Mouse (Mus musculus) heart, postnatal 0 days (tissue): ENCODE results near the gene Gfod2. TPM values are rescaled to one million over a fixed set of nuclear protein-coding genes. Genes with fewer than 3 reads are reported as not detected.

Experiments
- ATAC-seq: fragments of 200-750 bp; cut with Nextera tagmentation; 2 replicates; pipeline ENCODE4 v1.8.0; 2017; ENCODE audit warnings: low read depth, moderate number of reproducible peaks, moderate library complexity; ENCODE audit not compliant: insufficient read depth
- DNase-seq: peaks from one replicate; pipeline ENCODE4 v3.0.0-alpha.2; 2016; ENCODE audit warnings: low spot score
- H3K27ac ChIP-seq: fragments of 300-500 bp; sonication (generic); 2 replicates; pipeline ENCODE4 v1.5.1; 2014; ENCODE audit warnings: low read depth, mild to moderate bottlenecking
- H3K27me3 ChIP-seq: fragments of 300-500 bp; sonication (generic); 2 replicates; pipeline ENCODE4 v1.6.1; 2014; ENCODE audit warnings: low read length, mixed read lengths; ENCODE audit not compliant: control insufficient read depth, insufficient read depth
- H3K36me3 ChIP-seq: fragments of 300-500 bp; sonication (generic); replicated peaks from 2 replicates; pipeline ENCODE4 v1.6.1; 2014; ENCODE audit warnings: low read length, mixed read lengths; ENCODE audit not compliant: control insufficient read depth, insufficient read depth
- H3K4me1 ChIP-seq: fragments of 300-500 bp; sonication (generic); 2 replicates; pipeline ENCODE4 v1.6.1; 2014; ENCODE audit warnings: antibody characterized with exemption; ENCODE audit not compliant: control insufficient read depth, insufficient read depth
- H3K4me2 ChIP-seq: fragments of 300-500 bp; sonication (generic); 2 replicates; pipeline ENCODE4 v1.6.1; 2014; ENCODE audit warnings: low read depth, mild to moderate bottlenecking, low read length, moderate library complexity
- H3K4me3 ChIP-seq: fragments of 300-500 bp; sonication (generic); 2 replicates; pipeline ENCODE4 v1.5.1; 2014; ENCODE audit warnings: low read depth, low read length
- H3K9ac ChIP-seq: fragments of 300-500 bp; sonication (generic); replicated peaks from 2 replicates; pipeline ENCODE4 v1.6.1; 2014; ENCODE audit warnings: low read depth, low read length, mixed read lengths
- H3K9me3 ChIP-seq: fragments of 300-500 bp; sonication (generic); replicated peaks from 2 replicates; pipeline ENCODE4 v1.6.1; 2016; ENCODE audit warnings: low read length; ENCODE audit not compliant: control insufficient read depth
- CTCF ChIP-seq: IDR thresholded peaks from 2 replicates; pipeline ENCODE4 v1.5.1; 2016; ENCODE audit warnings: antibody characterized with exemption, control low read depth, low read depth
- EP300 ChIP-seq: IDR thresholded peaks from 2 replicates; pipeline ENCODE4 v1.6.1; 2016; ENCODE audit warnings: antibody characterized with exemption, low read depth
- WGBS: fragments of 180-500 bp; shearing (Covaris S2); extraction: QIAGEN DNeasy Blood & Tissue Kit; methylation state at CpG from one replicate; pipeline ENCODE4 v1.1.7; 2014; 5-methylcytosine and 5-hydroxymethylcytosine counted together
- polyA plus RNA-seq: library from polyadenylated mRNA; unstranded; fragments of >200 nt; fragmentation: Nextera tagmentation; extraction: Ambion mirVana; gene quantifications from 2 replicates; pipeline ENCODE4 v1.2.1, GENCODE M21; 2015
- total RNA-seq: library from RNA; depleted of rRNA; stranded (reverse); fragments of >200 nt; gene quantifications from 2 replicates; pipeline ENCODE4 v1.2.3, GENCODE M21; 2014; ENCODE audit warnings: low replicate concordance

Gfod2 gene
- total and polyA plus RNA-seq, 2 experiments from 2014 or later, result 5.8 to 6.6 TPM

DNA sequence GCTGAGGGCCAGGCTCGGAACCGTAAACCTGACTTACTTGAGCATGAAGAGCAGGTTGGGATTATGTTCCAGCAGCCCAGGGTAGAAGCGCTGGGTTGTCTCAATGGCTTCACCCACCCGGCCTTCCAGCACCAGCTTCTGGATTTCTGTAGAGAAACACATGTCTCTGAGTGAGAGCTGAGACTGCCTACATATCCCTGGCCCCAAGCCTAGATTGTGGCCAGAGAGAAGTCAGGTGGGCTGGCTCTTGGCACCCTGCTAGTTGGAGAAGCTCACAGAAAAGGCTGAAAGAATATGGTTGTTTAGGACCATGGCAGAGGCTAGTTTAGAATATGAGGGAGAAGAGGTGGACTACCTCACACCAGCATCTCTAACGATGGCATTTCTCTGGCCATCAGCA lies 16.0 kb upstream of the Gfod2 start:
- H3K27ac ChIP-seq, result no peak overlapping the region
- H3K9me3 ChIP-seq, result no peaks in the 10 kb centered on the region
- no peak overlapping the region for H3K4me2 ChIP-seq
- H3K4me1 ChIP-seq, result no peaks in the 10 kb centered on the region
- H3K9ac ChIP-seq, result no peak overlapping the region
- 94% methylated on average over 5 of the region's 5 CpGs for WGBS
- DNase-seq (no peak), ATAC-seq (no peak)
- peaks cover 83% of the 10 kb centered on the region for H3K36me3 ChIP-seq
- TF ChIP-seq CTCF, result no peak
- no peak for TF ChIP-seq EP300
- H3K27me3 ChIP-seq, result no peaks in the 10 kb centered on the region
- H3K4me3 ChIP-seq, result no peak overlapping the region

DNA sequence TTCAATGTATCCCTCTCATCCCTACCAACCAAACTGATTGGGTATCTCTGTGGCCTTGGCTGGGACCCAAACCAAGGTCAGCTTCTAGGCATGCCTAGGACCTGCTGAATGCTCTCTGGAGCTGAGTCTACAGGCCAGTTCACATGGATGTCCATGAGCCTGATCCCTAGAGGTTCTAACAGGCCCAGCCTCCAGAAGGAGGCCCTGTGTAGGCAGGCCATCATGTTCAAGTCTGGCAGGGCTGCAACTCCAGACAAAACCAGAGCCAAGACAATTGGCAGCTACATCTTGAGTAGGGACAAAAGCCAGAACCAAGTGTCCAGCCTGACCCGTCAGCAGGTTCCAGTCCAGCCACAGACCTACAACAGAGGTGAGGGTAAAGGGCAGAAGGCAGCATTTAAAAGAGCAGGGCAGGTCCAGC lies 15.0 kb upstream of the Gfod2 start:
- Histone ChIP-seq H3K4me2 (no peak overlapping the region), H3K36me3 (peaks cover 84% of the 10 kb centered on the region), H3K9me3 (no peaks in the 10 kb centered on the region), H3K4me1 (no peaks in the 10 kb centered on the region), H3K9ac (no peak overlapping the region), H3K27ac (no peak overlapping the region), H3K27me3 (no peaks in the 10 kb centered on the region), H3K4me3 (no peak overlapping the region)
- TF ChIP-seq CTCF, result no peak
- no peak for TF ChIP-seq EP300
- no peak for DNase-seq
- ATAC-seq, result no peak
- 89% methylated on average over 1 of the region's 1 CpGs for WGBS

DNA sequence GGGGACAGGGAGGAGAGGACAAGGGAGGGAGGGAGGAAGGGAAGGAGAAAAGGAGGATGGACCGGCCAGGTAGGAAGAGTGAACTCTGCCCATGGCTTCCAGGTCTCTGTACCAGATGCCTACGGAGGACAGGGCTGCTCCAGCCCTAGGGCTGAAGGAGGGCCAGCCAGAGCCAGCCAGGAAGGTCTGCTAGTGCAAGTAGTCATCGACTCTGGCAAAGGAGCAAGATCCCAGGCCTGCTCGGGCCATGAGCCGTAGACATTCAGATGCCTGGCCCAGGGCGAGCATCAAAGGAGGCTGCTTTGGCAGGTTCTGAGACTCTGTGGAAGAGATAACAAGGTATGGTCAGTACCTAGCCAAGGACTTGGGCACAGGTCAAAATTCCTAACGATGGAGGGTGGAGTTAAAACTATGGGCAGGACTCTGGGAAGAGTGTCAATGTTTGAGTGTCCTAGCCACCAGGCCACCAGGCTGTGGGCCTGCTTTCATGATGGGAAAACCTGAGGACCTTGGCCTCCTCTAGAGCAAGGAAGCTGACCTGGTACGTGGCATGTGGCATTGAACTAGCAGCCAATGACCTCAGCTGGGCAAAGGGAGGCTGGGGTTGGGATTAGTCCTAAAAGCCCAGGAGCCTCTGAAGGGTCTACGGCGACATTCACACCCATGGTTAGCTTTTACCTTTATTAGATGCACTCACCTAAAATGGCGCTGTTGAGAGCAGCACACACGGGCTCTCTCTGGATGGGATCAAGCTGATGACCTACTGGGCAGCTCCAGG lies 13.1 kb upstream of the Gfod2 start:
- Histone ChIP-seq H3K4me2 (no peak overlapping the region), H3K27ac (no peak overlapping the region), H3K9me3 (no peaks in the 10 kb centered on the region), H3K4me3 (no peak overlapping the region), H3K36me3 (peaks cover 83% of the 10 kb centered on the region), H3K9ac (no peak overlapping the region), H3K4me1 (no peaks in the 10 kb centered on the region), H3K27me3 (no peaks in the 10 kb centered on the region)
- DNase-seq (no peak), ATAC-seq (no peak)
- WGBS, result 89% methylated on average over 12 of the region's 12 CpGs
- TF ChIP-seq EP300, result no peak
- no peak for TF ChIP-seq CTCF

DNA sequence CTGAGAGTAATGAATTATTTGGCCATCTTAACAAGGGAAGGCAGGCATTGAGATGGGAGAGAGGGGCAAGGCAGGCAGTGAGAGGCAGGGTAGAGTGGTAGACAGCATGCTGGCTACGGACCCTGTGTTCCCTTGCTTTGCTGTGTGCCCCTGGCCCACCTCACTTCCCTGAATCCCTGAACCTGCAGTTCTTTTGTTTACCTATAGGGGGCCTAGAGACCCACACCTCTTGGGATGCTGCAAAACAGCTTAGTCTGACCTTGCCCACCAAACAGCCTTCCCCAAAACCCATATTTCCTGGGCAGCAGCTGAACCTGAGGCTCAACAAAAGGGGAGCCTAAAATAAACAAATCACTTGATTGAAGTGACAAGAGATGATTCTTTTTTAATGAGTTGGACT lies 12.1 kb upstream of the Gfod2 start:
- no peak overlapping the region for H3K4me2 ChIP-seq
- H3K9ac ChIP-seq, result no peak overlapping the region
- H3K4me1 ChIP-seq, result no peaks in the 10 kb centered on the region
- no peaks in the 10 kb centered on the region for H3K27me3 ChIP-seq
- no peak overlapping the region for H3K27ac ChIP-seq
- DNase-seq (no peak), ATAC-seq (no peak)
- no peaks in the 10 kb centered on the region for H3K9me3 ChIP-seq
- TF ChIP-seq CTCF (peak; percentile 59), EP300 (no peak)
- H3K4me3 ChIP-seq, result no peak overlapping the region
- WGBS, result 59% methylated on average over 1 of the region's 1 CpGs
- H3K36me3 ChIP-seq, result peaks cover 75% of the 10 kb centered on the region

DNA sequence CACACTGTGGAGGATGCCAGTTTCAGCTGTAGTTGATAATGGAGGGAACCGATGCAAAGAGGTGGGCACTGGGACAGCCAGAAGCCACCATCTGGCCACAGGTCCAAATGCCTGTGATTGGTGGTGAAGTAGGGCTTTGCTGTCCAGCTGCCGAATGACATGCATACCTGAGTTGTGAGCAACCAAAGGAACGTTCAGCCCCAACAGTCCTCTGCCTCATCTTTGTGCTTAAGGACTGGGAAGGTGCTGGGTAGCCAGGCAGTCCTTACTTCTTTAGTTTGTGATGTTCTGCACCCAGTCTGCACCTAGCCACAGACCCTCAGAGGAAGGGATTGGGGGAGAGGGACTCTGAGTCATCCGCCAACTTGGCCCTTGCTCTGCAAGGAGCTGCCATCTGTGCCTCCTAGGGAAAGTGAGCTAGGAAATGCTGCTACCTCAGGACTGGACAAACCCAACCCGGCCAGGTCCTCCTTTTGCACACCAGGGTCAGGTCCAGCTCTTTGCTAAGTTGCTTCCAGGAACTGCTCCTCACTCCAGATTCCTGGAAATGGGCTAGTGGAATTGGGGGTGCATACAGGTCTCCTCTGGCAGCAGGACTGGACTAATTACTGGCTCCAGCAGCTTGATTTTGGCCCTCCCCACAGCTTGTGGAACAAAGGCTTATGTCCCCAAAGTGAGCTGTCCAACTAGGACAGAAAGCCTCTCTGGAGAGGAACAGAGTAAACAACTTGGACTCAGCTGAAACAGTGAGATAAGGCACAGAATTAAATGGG lies 10.2 kb upstream of the Gfod2 start:
- Histone ChIP-seq H3K9me3 (no peaks in the 10 kb centered on the region), H3K4me3 (no peak overlapping the region), H3K9ac (no peak overlapping the region), H3K36me3 (peaks cover 57% of the 10 kb centered on the region), H3K4me2 (no peak overlapping the region), H3K4me1 (no peaks in the 10 kb centered on the region), H3K27ac (no peak overlapping the region), H3K27me3 (no peaks in the 10 kb centered on the region)
- TF ChIP-seq CTCF, result no peak
- TF ChIP-seq EP300, result no peak
- WGBS, result 82% methylated on average over 5 of the region's 5 CpGs
- ATAC-seq (no peak), DNase-seq (no peak)
